Mouse (Mus musculus): ENCODE results near the gene Iqsec1.
A peak's percentile ranks its signal among the peaks of the same experiment; 100 is the strongest.

Gene Iqsec1

DNA sequence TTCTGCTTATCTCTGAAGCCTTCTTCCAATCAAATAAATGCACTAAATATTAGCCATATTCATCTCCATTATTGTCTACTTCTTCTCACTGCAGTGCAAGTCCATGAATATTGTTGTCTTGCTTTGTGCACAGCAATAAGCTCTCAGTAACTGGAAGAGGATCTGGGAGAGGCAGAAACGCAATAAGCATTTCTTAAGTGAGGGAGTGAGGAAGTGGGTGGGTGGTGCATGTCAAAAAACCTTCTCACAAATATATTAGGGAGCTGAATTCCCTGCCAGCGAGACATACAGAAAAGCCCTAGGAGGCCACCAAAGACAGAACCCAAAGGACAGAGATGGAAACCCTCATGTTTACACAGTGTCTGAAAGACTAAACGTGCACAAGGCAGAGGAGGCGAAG lies 35.1 kb downstream of the Iqsec1 start:
- no peak for DNase-seq (ENCODE audit: low spot score)

DNA sequence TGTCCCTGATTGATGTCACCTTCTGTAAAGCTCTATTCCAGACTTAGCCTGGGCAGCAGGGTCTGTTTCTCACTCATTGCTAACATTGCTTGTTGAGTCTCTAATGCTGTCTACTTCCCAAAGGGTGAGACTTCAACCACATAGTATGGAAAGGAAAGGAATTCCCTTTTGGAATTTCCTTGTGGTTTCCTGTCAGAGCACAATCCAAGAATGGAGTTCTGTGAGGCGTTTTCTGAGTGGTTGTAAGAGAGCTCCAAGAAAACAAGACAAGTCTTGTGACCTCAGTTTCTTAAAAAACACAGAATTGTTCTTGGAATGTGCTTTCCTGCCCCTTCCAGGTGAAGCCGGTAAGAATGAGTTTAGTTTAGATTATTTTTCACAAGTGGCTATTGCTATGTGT lies 37.5 kb downstream of the Iqsec1 start:
- no peak for DNase-seq (ENCODE audit: low spot score)

DNA sequence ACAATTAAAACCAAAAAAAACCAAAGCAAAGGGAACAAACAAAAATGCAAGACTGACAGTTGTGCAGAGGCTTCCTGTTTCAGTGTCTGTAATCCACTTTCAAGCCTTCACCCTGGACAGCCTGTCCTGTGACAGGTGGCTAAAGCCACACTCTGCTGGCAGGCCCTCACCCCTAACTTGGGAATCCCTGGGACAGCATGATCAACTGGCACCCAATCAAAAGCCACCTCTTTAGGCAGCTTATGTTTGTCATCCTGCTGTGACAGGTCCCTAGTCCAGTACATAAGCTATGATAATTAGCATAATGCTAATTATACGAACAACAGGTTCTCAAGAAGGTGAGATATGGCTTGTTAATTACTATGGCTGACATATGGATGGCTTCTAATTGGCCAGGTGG lies 40.4 kb downstream of the Iqsec1 start:
- DNase-seq (ENCODE audit: low spot score) = no peak

DNA sequence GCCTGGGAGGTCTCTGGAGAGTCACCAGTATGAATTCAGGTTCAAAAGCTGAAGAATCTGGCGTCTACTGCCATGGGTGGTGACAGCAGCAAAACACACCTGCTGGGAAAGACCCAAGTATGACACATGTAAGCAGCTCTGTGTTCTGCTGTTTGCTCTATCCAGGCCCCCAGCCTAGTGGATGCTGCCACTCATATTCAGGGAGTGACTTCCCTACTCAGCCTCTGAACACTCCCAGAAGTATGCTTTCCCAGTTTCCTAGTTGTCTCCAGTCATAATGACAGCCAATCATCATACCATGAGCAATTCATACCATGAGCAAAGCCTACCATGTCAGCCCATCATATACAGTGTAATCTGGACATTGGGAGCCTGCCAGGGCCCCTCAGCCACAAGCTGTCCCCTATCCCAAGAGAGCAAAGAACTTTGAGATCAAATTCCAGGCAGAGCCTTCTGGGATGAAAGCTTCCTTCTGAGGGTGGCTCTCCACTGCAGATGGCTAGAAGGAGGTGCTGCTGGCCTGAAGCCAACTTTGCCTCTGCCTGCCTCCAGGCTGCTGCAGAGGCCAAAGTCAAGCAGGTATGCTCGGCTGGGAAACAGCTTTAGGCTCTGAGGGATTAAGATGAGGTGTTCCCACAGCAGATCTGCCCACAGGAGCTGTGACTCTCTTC lies 42.8 kb downstream of the Iqsec1 start:
- no peak for DNase-seq (ENCODE audit: low spot score)

DNA sequence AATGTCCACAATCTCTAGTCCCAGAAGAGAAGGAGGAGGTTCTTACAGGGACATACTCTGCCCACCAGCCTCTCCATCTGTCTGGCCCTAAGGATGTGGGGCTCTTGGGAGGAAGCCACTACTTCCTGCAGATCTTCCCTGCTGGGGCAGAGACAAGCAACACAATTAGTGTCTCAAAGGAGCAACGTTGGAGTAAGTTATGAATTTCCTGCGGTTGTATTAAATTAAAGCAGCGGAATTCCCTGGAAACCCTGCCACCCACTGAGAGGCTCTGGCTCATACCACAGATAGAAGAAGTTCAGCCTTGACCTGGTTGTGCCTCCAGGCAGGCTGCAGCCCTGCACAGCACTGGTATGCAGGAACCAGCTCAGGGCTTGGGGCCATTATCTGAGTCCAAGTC lies 47.2 kb downstream of the Iqsec1 start:
- no peak for DNase-seq (ENCODE audit: low spot score)

DNA sequence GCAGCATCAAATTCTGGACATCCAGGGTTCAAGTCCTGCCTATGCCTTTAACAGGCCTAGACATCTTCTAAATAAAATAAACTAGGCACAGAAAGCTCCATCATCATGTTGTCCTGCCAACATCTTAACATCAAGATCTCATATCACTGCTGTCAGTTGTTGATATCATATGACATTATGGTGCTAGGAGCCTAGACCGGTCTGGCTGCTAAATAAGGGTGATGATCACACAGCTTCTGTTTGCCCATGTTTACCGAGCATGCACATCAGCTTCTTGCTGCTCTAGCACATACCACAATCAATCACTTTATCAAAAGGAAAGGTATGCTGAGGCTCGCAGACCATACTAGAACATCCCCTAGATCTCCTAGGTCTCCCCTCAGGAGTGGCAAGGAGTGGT lies 54.8 kb downstream of the Iqsec1 start:
- no peak for DNase-seq (ENCODE audit: low spot score)

DNA sequence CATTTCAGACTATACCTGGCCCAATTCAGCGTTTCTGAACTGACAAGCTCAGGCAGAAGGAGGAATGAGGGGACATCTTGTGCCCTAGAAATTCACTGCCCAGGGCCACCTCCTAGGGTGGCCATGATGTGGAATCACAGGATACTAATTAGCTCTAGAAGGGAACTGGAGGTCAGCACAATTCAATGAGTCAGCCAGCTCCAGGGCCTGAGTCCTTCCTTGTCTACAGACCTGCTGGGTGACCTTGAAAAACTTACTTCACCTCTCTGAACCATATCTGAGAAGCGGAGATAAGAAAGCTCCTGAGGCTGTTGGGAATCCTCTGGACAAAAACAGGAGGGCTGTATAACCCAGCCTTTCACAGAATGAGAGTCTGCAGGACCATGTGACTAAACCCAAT lies 59.7 kb downstream of the Iqsec1 start:
- DNase-seq (ENCODE audit: low spot score) = no peak

DNA sequence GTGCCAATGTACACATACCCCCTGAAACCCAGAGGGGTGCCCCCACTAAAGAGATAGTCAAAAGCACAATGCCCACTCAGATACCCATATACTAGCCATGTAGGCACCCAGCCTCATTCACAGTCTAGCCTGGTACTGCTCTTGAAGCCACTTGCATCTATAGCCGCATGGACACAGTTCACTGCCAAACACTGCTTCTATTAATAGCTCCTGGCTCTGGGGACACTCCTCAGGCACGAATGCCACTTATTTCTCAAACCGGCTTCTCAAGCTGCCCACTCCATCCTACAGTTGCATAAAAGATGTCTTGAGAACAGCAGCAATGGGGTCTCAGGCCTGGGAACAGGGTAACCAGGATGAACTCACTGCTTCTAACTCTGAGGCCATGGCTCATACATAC lies 63.0 kb downstream of the Iqsec1 start:
- no peak for DNase-seq (ENCODE audit: low spot score)

DNA sequence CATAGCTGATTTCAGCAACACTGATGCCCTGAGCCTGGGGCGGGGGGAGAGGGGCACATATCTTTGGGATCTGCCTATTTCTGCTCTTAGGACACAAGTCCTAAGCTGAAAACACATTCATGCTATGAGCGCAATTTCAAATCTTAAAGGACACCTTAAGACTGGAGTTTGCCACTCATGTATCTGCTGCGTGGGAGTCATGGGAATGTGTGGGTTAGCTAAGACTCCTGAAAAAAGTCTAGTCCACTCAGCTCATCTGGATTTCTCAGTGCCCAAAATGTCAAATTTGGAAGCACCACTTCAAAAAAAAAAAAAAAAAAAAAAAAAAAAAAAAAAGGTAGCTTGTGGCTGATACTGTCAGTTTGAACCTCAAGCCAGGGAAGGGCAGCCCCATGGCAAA lies 63.7 kb downstream of the Iqsec1 start:
- no peak for DNase-seq (ENCODE audit: low spot score)

DNA sequence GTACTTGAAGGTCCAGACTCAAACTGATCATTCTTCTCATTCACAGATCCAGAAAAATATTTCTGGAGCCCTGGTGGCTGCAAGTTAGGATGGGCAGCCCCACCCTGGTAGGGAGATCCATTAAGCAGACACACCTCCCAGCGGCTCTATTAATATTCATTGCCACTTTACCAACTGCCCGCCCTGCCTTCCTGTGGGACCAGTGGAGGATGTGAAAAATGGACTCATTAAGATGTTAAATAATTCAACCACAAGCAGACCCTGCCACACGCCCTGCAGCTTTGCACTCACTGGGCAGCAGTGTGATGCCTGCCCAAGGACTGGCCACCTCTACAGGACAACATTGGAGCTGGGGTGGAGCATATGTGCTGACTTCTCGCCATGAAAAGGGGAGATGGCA lies 64.1 kb downstream of the Iqsec1 start:
- no peak for DNase-seq (ENCODE audit: low spot score)

DNA sequence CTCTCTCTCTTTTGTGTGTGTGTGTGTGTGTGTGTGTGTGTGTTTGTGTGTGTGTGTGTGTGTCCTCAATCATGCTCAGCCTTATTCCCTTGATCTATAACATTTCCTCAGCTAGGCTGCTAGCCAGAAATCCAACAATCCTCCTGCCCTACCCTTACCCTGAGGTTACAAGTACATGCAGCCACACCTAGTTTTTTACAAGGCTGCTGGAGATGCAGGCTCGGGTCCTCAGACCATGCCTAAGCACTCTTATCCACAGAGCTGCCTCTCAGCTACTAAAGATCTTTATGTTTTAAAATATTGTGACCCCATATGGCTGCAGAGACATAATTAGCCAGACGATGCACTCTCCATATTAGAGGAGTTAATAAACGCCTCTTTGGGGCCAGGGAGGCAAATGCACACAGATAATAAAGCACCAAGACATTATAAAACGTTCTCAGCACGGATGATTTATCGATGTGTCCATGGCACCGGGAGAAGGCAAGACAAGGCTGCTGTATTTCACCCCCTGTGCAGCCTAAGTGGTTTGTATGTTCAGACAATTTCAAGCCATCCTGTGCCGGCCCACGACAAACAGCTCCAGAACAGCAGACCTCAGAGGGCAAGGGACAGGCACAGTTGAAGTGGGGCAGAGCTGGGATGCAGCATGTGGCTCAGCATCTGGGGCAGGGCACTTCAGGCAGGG lies 67.1 kb downstream of the Iqsec1 start:
- no peak for DNase-seq (ENCODE audit: low spot score)

DNA sequence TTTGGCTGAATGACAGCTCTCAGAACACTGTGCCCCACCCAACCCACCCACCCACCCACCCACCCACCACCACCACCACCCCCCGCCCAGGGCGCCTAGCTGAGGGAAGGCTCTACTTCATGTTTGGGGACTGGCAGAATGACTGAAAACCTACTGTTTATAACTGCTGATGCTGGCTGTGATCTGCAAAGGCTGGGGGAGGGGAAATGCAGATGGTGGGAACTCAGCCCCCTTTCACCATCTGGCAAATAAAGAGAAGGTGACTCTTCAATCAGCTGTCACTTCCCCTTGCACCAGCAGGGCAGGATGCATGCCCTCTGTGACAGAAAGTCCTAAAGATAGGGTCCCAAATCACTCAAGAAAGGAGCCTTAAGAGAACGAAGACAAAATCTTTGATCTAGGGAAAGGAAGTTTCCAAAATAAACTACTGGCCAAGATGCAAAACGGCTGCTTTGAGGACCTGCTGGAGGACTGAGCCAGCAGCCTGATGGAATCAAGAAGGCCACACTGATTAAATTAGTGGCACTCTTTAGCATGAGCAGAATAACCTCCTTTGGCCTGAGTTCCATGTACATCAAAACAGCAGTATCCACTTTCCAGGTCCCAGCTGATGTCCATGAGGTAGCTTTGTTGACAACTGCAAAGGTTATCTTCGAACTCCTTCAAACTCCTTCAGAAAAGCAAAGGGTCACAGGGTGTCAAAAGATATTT lies 67.8 kb downstream of the Iqsec1 start:
- peak; percentile 16 for DNase-seq (ENCODE audit: low spot score)

DNA sequence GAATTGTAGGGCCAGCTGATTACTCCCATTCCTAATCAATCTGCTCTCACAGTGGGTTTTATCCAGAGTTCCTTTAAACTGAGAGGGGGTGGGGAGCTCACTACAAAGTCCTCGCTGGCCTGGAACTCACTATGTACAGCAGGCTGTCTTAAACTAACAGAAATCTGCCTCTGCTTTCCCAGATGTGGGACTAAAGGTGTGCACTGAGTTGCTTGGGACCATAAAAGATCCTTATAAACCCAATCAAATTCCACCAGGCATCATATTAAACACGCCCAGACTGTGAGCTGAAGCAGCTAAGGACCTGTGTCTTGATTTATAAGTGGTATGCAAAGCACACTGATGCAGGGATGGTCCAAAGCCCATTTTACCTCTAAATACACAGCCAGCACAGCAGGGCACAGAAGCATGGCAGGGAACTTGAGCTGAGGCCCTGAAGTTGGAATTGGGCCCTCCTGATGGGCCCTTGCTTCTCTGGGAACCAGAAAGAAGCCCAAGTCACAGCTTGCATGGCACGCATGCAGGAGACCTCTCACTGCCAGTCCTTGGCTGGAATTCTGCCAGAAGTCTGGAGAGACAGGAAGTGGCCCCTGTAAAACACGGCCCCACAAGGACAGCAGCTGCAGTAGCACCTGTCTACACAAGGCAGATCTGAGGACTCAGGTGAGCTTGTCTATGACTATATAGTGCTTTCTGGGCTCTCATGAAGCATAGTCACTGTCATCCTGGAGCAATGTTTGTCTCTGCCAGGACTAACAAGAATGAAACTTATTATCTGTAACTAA lies 68.7 kb downstream of the Iqsec1 start:
- DNase-seq (ENCODE audit: low spot score) = no peak

DNA sequence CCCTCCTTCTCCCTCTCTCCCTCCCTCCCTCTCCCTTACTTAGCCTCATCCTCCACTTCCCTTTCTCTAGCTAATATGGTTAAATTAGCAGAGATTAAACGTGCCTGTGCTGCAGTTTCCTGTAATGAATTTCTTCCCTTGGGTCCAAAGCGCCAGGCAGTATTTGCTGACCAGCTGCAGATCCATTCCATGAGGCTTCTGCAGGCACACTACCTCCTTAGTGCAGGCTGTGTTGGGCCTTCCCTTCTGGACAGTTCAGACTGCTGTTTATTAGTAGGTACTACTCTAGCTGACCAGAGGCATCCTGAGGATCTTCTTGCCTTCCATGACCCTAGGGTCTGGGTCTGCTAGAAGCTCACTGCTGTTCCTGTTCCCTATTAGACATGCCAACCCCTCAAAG lies 72.9 kb downstream of the Iqsec1 start:
- DNase-seq (ENCODE audit: low spot score) = no peak

DNA sequence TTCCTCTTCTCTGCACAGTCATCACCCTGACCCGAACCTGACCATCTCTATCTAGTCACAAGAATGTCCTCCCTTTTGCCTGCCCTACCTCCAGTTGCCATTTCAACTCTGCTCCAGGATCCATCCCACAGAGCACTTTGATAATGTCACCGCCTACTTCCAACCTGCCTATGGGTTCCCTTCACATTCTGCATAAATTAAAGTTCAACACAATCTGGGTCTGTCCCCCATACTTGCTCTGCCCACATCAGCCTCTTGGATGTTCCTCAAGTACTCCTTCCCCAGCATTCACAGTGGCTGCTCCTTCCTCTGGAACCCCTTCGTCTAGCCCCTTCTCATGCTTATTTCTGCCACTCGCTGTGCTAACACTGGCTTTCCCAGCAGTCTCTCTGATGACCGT lies 74.7 kb downstream of the Iqsec1 start:
- DNase-seq (ENCODE audit: low spot score) = no peak

DNA sequence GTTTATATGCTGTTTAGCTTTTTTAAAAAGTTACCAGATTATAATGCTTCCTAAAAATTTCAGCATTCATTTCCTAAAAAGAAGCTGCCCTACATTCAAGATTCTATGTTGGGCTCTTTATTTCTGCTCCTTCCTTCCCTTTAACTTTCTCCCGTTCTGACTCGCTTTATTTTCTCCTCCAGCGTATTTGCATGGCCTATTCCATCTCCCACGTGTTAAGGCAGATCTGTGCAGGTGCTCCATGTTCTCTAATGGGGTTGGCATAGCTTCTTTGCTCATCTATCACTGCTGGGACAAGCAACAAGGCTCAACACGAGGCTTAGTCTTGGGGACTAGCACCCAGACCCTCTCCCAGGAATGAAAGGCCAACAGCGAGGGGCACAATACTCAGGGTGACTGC lies 75.7 kb downstream of the Iqsec1 start:
- DNase-seq (ENCODE audit: low spot score) = no peak

DNA sequence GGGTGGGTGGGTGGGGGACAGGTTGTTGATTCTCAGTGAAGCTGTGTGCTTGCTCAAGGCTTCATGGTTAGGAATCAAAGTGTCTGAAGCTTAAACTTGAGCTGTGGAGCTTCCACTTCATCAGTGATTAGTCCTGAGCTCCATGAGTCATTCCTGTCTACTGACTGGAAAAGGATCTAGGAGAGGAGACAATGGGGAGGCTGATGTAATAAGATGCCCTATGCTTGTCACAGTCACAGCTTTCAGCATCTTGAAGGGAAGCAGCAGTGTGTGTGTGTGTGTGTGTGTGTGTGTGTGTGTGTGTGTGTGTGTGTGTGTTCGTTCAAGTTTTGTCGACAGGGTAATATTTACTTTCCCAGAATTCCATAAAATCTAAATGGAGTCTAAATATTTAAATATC lies 84.3 kb downstream of the Iqsec1 start:
- no peak for DNase-seq (ENCODE audit: low spot score)

DNA sequence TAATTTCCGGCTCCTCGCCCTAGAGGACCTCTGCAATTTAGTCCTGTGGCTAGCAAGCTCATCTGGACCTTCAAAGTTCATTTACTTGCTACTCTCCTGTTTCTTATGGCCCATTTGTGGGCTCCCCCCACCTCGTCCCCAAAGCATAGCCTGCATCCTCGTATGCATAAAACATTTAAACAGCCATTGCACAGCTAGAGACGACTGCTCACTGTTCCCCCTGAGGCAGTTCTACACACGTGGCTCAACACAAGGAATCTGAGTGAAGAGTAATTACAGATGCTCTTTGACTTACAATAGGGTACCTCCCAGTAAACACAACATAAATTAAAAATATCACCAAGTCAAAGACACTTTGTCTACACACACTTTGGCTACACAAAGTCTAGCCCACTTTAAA lies 88.2 kb downstream of the Iqsec1 start:
- no peak for DNase-seq (ENCODE audit: low spot score)

DNA sequence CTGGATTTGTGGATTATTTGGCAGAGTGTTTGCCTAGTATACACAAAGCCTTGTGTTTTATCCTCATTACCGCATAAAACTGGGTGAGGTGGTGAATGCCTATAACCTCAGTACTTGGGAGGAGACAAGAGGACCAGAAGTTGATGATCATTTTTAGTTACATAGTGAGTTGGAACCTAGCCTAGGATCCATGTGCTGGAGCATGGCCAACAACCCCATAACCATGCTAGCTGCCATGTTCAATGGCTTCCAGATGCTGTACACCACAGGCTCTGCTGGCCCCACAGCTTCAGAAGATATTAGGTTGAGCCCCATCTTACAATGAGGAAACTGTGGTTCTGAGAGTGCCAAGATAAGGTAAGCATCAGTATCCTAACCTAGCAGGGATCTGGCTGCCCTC lies 89.2 kb downstream of the Iqsec1 start:
- DNase-seq (ENCODE audit: low spot score) = no peak

DNA sequence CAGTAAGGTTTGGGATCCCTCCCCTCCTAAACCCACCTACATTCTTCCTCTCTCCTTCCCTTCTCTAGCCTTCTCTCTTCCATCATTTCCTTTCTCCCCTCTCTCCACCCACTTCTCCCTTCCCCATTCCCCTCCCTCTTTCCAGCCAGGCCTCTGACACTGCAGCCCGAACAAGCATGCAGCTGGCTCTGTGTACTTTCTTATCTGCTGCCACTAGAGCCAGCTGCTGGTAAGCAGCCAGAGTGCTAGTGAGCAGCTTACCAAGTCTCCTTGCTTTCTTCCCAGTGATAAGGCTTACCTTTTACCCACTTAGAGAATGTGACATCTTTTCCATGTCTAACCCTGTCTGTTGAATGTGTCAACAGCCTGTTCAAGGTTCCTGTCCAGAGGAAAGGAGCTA lies 90.4 kb downstream of the Iqsec1 start:
- DNase-seq (ENCODE audit: low spot score) = no peak

DNA sequence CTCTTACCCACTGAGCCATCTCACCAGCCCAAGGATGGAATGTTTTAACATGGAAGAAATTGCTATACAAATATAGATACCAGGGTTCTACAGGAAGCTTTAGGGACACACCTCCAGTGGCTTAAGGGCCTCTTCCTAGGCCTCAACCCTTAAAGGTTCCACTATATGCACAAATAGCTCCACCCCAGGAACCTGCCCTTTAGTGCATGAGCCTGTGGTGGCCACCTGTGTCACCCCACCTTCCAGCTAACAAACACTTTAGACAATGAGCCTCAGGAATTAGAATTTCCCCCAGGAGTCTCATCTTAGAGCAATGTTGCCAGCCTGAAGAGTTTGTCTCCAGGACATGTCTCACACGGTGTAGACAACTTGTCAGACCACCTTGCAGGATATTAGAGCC lies 96.1 kb downstream of the Iqsec1 start:
- no peak for DNase-seq (ENCODE audit: low spot score)

DNA sequence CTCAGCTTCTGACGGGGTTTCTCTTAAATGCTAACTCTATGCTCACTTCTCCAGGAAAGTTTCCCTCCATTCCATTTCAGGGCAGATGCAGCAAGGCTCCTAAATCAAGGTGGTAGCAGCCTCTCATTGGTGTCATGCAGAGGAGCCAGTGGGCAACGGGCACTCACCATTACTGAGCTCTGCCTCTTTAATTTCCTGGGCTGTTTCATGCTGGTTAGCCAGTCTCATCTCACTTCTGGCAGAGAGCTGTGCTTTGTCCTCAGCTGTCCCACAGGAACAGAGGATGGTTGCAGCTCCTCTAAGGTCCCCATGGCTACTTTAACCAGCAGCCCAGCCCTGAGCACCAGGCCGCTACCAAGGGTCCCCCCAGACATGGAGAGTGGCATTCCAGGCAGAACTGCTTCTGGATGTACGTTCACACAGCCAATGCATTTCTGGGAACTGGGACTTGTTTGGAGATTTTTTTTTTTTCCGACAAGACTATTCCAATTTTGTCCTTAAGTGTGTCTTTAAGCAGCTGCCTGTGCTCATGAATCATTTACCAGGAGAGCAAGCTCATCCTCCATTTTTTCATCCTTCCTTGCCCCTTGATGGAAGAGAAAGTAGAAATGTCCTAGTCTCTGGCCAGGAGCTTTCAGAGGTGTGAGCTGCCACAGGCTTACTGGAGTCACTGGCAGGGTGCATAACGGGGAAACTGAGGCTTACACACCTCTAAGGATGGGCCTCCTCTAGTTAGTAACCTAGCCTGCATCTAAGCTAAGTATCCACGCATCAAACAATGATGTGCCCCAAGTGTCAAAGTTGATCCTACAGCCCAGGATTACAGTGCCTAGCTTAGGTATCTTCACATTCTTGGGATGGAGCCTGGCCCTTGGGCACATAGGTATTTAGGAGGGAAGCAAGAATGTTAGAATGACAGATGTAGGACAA lies 98.9 kb downstream of the Iqsec1 start:
- DNase-seq (ENCODE audit: low spot score) = no peak
